Mouse (Mus musculus) hindbrain, embryonic 13.5 days (tissue): ENCODE measurements around the gene Dlgap3. TPM values are rescaled to one million over a fixed set of nuclear protein-coding genes. Genes with fewer than 3 reads are reported as not detected.

Experiments
- ATAC-seq: fragments of 200-750 bp; cut with Nextera tagmentation; 2 replicates; pipeline ENCODE4 v1.8.0; 2017; ENCODE audit warnings: moderate TSS enrichment; ENCODE audit not compliant: low FRiP score
- H3K27ac ChIP-seq: fragments of 300-500 bp; sonication (generic); 2 replicates; pipeline ENCODE4 v1.5.1; 2015; ENCODE audit warnings: inconsistent platforms, mild to moderate bottlenecking, moderate library complexity
- H3K27me3 ChIP-seq: fragments of 300-500 bp; sonication (generic); 2 replicates; pipeline ENCODE4 v1.6.1; 2015; ENCODE audit warnings: mild to moderate bottlenecking, inconsistent platforms
- H3K36me3 ChIP-seq: fragments of 300-500 bp; sonication (generic); 2 replicates; pipeline ENCODE4 v1.6.1; 2015; ENCODE audit warnings: mild to moderate bottlenecking, inconsistent platforms
- H3K4me1 ChIP-seq: fragments of 300-500 bp; sonication (generic); replicated peaks from 2 replicates; pipeline ENCODE4 v1.6.1; 2015; ENCODE audit warnings: inconsistent platforms
- H3K4me2 ChIP-seq: fragments of 300-500 bp; sonication (generic); 2 replicates; pipeline ENCODE4 v1.6.1; 2015; ENCODE audit warnings: inconsistent platforms, mild to moderate bottlenecking, moderate library complexity
- H3K4me3 ChIP-seq: fragments of 300-500 bp; sonication (generic); 2 replicates; pipeline ENCODE4 v1.5.1; 2015; ENCODE audit warnings: mild to moderate bottlenecking, inconsistent platforms
- H3K9ac ChIP-seq: fragments of 300-500 bp; sonication (generic); 2 replicates; pipeline ENCODE4 v1.6.1; 2015; ENCODE audit warnings: mild to moderate bottlenecking, inconsistent platforms
- H3K9me3 ChIP-seq: fragments of 300-500 bp; sonication (generic); 2 replicates; pipeline ENCODE4 v1.6.1; 2016; ENCODE audit warnings: inconsistent platforms
- WGBS: fragments of 180-500 bp; shearing (Covaris S2); methylation state at CpG from one replicate; pipeline ENCODE4 v1.1.7; 2015; 5-methylcytosine and 5-hydroxymethylcytosine counted together
- polyA plus RNA-seq: library from polyadenylated mRNA; unstranded; fragments of >200 nt; fragmentation: Nextera tagmentation; extraction: Ambion mirVana; gene quantifications from 2 replicates; pipeline ENCODE4 v1.2.1, GENCODE M21; 2015

Dlgap3 gene
- polyA plus RNA-seq, 1 experiment from 2014 or later, result 13.4 TPM

DNA sequence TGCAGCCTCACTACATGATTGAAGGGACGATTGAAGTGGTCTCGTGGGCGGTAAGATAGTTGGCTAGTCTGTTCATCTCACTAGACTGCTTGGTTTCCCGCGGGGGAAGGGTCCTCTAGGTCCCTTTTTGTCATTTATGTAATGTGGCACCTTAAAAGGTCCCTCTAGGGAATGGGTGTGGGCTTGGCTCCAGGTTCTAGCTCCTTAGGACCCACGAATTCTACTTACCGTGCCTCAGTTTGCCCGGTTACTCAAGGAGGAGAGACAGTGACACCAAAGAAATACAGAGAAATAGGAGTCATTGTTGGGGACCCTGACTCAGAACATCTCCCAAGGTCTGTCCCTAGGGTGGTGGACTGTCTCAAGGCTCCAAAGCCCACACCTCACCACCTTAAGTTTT lies 1.3 kb upstream of the Dlgap3 start:
- ATAC-seq, result peak; percentile 21
- peaks cover 45% of the 10 kb centered on the region for H3K4me1 ChIP-seq
- H3K27me3 ChIP-seq, result peaks cover 13% of the 10 kb centered on the region; the same call in 1 of the 2 replicates

DNA sequence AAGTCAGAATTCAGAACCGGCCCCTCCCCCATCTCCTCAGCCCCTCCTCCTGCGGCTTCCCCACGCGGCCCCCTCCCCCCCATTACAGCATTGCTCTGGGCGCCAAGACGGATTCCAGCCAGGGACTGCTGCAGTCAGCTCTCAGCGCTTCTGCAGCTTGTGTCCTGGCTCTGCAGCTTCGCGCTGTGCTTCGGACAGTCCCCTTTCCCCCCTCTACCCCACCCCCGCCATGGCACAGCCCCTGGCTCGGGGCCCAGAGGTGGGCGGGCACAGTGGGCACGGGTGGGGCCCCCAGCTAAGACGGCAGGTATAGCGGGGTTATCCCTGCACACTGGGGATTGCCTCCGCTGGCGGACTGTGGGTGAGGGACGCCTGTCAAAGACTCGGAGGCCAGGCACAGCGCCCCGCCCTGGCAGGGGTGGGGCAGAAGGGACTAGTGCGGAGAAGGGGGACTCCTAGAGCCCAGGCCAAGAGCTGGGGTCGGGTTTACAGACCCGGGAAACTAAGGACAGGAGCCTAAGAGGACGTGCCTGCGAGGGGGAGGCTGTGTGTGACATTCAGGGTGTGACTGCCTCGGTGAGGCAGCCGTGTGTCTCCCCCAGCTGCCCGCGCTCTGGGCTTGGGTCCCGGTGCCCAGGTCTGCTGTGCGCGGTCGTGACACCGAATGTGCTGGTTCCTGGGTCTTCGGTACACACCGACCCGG lies 642 bp upstream of the Dlgap3 start:
- Histone ChIP-seq H3K36me3 (no peaks in the 10 kb centered on the region), H3K4me1 (peaks cover 52% of the 10 kb centered on the region), H3K9ac (peak overlapping the region; percentile 96), H3K4me2 (peak overlapping the region; percentile 68), H3K27ac (peak overlapping the region; percentile 89), H3K27me3 (peaks cover 13% of the 10 kb centered on the region; the same call in 1 of the 2 replicates), H3K4me3 (peak overlapping the region; percentile 96), H3K9me3 (no peaks in the 10 kb centered on the region)
- ATAC-seq, result peak; percentile 75
- WGBS, result under 1% methylated on average over 39 of the region's 39 CpGs

More for the DNA sequence above, 1.3 kb upstream of the Dlgap3 start:
- Histone ChIP-seq H3K4me2 (peak overlapping the region; percentile 68), H3K9ac (peak overlapping the region; percentile 96; the same call in 1 of the 2 replicates), H3K9me3 (no peaks in the 10 kb centered on the region), H3K36me3 (no peaks in the 10 kb centered on the region), H3K4me3 (peak overlapping the region; percentile 96), H3K27ac (peak overlapping the region; percentile 18; the same call in 1 of the 2 replicates)
- WGBS, result 13% methylated on average over 8 of the region's 8 CpGs

DNA sequence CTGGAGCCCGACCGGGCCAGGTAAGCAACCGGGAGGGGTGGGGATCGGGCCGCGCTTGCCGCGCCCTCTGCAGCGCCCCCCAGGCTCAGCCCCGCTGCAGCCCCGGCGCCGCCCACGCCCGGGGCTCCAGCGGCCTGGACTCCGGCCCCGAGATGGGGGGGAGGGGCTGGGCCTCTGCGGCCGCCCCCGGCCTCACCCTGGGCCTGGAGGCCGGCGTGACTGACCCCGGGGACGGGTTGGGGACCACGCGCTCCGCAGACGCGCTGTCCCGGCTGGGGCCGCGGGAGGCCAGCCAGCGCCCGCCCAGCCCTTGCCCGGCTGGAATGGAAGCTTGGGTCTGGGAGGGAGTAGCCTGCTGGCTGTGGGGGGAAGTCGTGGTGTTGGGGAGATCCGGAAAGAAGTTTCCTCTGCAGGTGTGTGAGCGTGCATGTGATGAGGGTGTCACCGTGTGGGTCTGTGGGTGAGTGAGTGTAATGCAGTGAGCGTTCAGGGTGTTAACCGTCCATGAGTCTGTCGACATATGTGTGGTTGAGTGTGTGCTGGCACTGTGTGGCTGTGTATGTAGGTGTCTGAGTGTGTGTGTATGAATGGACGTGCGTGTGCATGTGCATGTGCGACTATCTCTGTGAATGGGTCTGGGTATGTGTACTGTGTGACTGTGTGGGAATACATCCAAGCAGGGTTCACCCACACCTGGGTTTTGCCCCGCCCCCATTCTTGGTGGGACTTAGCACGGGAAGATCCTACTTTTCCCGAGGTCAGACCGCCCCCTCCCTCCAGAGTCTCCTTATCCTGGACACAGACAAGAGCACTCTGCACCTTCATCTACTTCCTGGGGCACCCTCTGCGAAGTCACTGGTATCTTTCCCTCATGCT lies 580 bp downstream of the Dlgap3 start:
- peaks cover 13% of the 10 kb centered on the region; the same call in 1 of the 2 replicates for H3K27me3 ChIP-seq

DNA sequence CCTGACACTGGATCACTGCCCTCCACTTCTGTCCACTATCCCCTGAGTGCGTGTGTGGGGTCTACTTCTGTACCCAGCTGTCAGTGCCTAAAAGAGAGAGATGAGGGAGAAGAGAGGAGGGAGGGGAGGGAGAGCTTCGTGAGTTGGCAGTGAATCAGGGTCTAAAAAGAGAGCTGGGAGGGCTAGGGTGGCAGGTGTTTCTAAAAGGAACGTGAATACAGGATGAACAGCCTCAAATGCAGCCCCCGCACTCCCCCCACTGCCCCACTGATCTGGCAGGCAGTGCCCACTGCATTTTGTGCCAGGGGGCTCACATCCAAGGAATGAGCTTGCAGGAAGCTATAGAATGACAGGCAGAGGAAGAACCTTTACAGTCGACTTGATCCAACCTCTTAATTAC lies 1.9 kb downstream of the Dlgap3 start:
- no peak for ATAC-seq
- H3K4me1 ChIP-seq, result peaks cover 68% of the 10 kb centered on the region
- H3K9me3 ChIP-seq, result no peaks in the 10 kb centered on the region
- H3K27me3 ChIP-seq, result peaks cover 13% of the 10 kb centered on the region; the same call in 1 of the 2 replicates
- 21% methylated on average over 5 of the region's 5 CpGs for WGBS
- H3K4me2 ChIP-seq, result peak overlapping the region; percentile 68
- H3K27ac ChIP-seq, result peak overlapping the region; percentile 48; the same call in 1 of the 2 replicates
- H3K9ac ChIP-seq, result no peak overlapping the region
- no peaks in the 10 kb centered on the region for H3K36me3 ChIP-seq
- H3K4me3 ChIP-seq, result 0 out of 2 replicates have a peak overlapping the region, but pooled peaks have one; percentile 96

More for the DNA sequence above, 580 bp downstream of the Dlgap3 start:
- H3K9ac ChIP-seq, result peak overlapping the region; percentile 96
- no peaks in the 10 kb centered on the region for H3K36me3 ChIP-seq
- H3K4me3 ChIP-seq, result peak overlapping the region; percentile 96
- H3K4me1 ChIP-seq, result peaks cover 64% of the 10 kb centered on the region
- 4% methylated on average over 29 of the region's 51 CpGs for WGBS
- ATAC-seq, result peak; percentile 60
- peak overlapping the region; percentile 68 for H3K4me2 ChIP-seq
- H3K9me3 ChIP-seq, result no peaks in the 10 kb centered on the region
- peak overlapping the region; percentile 89 for H3K27ac ChIP-seq

DNA sequence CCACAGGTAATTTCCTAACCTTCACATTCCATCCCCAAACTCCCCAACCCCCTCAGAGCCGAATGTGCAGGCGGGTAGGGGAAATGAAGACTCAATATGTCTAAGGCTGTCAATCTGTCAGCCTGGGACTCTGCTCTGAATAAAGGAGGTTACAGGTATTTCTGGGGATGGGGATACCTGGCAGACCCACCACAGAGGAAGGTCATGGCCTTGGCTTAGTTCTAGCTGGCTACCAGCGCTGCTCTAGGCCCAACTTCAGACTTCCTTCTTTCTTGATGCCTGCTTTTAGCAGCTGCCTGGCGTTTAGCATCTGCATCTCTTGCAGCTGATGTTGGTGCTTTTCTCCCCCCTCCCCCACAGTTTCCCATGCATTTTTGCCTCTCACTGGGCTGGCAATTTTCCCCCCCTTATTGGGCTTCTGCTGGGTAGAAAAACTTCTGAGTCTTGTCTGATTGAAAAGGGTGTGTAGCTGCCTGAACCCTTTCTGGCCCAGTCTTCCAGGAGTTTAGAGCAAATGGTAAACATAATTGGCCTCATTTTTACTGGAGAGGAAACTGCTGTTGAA lies 2.4 kb downstream of the Dlgap3 start:
- Histone ChIP-seq H3K4me3 (no peak overlapping the region), H3K36me3 (no peaks in the 10 kb centered on the region), H3K4me1 (peaks cover 68% of the 10 kb centered on the region), H3K27me3 (peaks cover 13% of the 10 kb centered on the region; the same call in 1 of the 2 replicates), H3K4me2 (peak overlapping the region; percentile 68), H3K27ac (0 out of 2 replicates have a peak overlapping the region, but pooled peaks have one; percentile 48), H3K9me3 (no peaks in the 10 kb centered on the region), H3K9ac (0 out of 2 replicates have a peak overlapping the region, but pooled peaks have one; percentile 5)
- WGBS, result 41% methylated on average over 4 of the region's 4 CpGs
- no peak for ATAC-seq

DNA sequence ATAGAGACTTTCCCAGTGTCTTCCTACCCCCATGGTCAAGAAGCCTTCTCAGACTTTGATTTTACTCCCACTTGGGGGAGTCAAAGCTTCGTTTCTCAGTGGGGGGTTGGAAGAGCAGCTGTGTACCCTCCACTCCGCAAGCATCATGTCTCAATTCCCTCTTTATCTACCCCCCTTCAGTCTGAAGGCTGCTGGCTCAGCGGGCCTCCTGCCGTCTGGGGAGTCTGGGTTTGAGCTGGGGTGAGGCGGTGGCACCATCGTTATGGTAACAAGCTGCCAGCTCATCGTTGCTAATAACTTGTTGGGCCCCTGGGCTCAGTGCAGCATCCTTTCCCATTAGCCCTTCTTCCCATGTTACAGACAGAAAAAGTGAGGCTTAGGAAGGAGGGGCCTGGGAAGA lies 3.1 kb downstream of the Dlgap3 start:
- Histone ChIP-seq H3K9ac (no peak overlapping the region), H3K4me2 (peak overlapping the region; percentile 23; the same call in 1 of the 2 replicates), H3K27ac (no peak overlapping the region), H3K36me3 (no peaks in the 10 kb centered on the region), H3K4me1 (peaks cover 68% of the 10 kb centered on the region), H3K9me3 (no peaks in the 10 kb centered on the region), H3K27me3 (0 out of 2 replicates have a peak, but pooled peaks cover 10% of the 10 kb centered on the region), H3K4me3 (no peak overlapping the region)
- 17% methylated on average over 7 of the region's 7 CpGs for WGBS
- ATAC-seq, result no peak

DNA sequence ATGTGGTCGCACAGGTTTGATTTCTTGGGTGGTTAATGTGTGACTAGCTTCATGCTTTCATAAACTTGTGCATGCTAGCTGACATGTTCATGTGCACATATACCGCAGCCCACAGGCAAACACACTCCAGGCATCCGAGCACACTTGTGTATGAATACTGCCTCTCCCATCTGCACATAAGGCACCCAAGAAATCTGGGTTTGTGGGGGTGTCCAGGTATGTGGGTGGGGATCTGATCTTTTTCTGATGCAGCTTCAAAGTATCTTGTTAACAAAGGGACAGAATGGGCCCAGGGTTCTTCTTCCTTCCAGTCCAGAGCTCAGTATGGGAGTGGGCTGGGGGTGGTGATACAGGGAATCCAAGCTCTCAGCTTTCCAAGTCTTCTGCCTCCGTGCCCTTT lies 3.6 kb downstream of the Dlgap3 start:
- H3K4me2 ChIP-seq, result no peak overlapping the region; the same call in 1 of the 2 replicates
- WGBS, result 64% methylated on average over 4 of the region's 4 CpGs
- H3K36me3 ChIP-seq, result no peaks in the 10 kb centered on the region
- H3K4me1 ChIP-seq, result peaks cover 67% of the 10 kb centered on the region
- peak overlapping the region; percentile 46 for H3K9ac ChIP-seq
- H3K9me3 ChIP-seq, result no peaks in the 10 kb centered on the region
- 0 out of 2 replicates have a peak, but pooled peaks cover 6% of the 10 kb centered on the region for H3K27me3 ChIP-seq
- no peak for ATAC-seq
- H3K4me3 ChIP-seq, result no peak overlapping the region
- H3K27ac ChIP-seq, result no peak overlapping the region

DNA sequence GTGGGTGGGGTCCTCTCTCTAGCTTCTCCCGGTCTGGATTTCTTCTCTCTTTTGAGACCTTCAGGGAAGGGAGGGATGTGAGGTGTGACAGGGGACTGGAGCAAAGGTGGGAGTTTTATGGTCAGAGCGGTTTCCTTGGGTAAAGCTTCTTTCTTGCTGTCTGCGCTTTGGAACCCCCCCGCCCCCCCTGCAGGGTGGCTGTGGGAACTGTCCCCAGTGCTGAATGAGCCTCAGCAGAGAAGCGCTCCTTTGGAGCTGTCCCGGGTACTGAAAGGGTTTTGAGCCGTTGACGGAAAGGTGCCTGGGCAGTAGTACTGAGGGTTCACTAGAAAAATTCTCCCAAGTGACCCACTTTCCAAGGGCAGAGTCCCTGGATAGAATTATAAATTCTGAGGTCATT lies 4.5 kb downstream of the Dlgap3 start:
- Histone ChIP-seq H3K27ac (no peak overlapping the region), H3K4me2 (no peak overlapping the region), H3K4me3 (no peak overlapping the region), H3K9ac (no peak overlapping the region), H3K36me3 (no peaks in the 10 kb centered on the region), H3K9me3 (no peaks in the 10 kb centered on the region), H3K4me1 (peaks cover 61% of the 10 kb centered on the region), H3K27me3 (0 out of 2 replicates have a peak, but pooled peaks cover 6% of the 10 kb centered on the region)
- no peak for ATAC-seq
- 4% methylated on average over 8 of the region's 8 CpGs for WGBS

DNA sequence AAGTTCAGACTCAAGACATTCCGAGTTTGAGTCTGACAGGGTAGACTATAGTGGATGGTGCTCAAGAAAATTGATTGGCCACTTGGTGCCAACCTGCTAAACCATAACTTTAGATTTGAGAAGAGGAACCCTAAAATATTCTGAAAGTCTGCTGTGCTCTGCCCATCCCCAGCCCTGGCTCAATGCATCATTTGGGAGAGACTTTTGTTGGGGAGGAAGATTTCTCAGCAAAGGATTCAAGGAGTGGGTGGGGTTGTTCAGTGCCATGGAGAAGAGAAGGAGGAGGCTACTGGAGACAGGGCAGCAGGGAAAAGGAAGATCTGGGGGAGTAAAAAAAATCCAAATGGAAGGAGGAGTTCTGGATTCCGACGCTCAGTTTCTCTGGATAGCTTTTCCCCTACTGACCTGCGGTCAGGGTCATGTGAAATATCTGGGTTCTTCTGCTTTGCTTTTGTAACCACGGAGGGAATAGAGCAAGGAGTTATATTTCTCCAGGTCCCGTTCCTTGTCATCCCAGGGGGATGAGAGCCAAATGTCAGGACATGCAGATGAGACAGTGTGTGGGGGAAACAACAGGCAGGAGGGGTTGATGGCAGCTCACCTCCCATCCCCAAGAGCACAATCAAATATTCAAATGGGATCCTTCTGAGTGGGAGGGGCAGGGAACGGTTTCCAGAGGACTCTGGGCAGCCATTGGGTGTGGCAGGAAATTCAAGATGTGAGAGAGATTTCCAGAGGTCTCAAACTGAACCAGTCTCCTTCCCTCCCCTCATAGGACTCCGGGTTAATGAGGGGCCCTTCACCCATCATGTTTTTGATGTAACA lies 5.3 kb downstream of the Dlgap3 start:
- Histone ChIP-seq H3K4me3 (no peak overlapping the region), H3K27me3 (0 out of 2 replicates have a peak, but pooled peaks cover 6% of the 10 kb centered on the region), H3K9me3 (no peaks in the 10 kb centered on the region), H3K4me2 (no peak overlapping the region), H3K4me1 (peaks cover 65% of the 10 kb centered on the region), H3K27ac (no peak overlapping the region), H3K36me3 (no peaks in the 10 kb centered on the region), H3K9ac (no peak overlapping the region)
- 66% methylated on average over 8 of the region's 8 CpGs for WGBS
- ATAC-seq, result no peak

DNA sequence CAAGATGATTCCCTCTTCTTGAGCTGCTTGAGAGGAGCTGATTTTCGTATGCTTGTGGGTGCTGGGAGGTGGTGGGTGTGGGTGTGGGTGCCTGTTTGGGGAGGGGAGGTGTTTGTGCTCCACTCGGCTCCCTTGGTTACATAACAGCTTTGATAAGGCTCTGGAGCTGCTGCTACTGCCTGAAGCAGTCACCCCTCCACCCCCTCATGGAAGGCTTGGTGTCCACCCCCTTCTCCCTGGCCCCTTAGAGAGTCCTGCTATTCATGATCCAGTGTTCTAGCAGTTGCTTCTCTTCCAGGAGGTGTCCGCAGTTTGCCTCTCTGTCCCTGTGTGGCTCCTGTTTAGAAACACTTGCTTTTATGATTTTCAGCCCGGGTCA lies 5.9 kb downstream of the Dlgap3 start:
- Histone ChIP-seq H3K4me1 (peaks cover 65% of the 10 kb centered on the region), H3K36me3 (no peaks in the 10 kb centered on the region), H3K9ac (no peak overlapping the region), H3K27me3 (0 out of 2 replicates have a peak, but pooled peaks cover 6% of the 10 kb centered on the region), H3K4me2 (no peak overlapping the region), H3K9me3 (no peaks in the 10 kb centered on the region), H3K27ac (no peak overlapping the region), H3K4me3 (no peak overlapping the region)
- ATAC-seq, result no peak
- WGBS, result 62% methylated on average over 4 of the region's 4 CpGs

DNA sequence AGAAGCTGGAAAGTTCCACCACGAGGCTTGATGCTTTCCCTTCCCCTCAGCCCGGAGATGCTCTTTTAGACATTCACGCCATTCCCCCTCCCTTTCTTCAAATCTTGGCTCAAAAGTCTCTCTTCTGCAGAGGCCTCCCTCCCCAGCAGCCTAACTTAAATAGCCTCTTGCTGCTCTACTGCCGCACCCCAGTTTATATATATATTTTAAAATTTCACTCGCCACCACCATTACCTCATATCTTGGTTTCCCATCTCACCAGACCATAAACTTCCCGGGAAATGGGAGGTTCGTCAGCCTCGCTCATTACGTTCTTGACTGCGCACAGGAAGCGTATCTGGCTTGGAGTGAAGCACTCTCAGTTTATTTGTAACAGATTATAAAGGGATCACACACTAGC lies 9.0 kb downstream of the Dlgap3 start:
- no peaks in the 10 kb centered on the region for H3K9me3 ChIP-seq
- peaks cover 45% of the 10 kb centered on the region for H3K4me1 ChIP-seq
- H3K4me2 ChIP-seq, result no peak overlapping the region
- no peak overlapping the region for H3K9ac ChIP-seq
- no peak overlapping the region for H3K4me3 ChIP-seq
- no peak for ATAC-seq
- 84% methylated on average over 11 of the region's 11 CpGs for WGBS
- H3K27me3 ChIP-seq, result 0 out of 2 replicates have a peak, but pooled peaks cover 3% of the 10 kb centered on the region
- no peaks in the 10 kb centered on the region for H3K36me3 ChIP-seq
- no peak overlapping the region for H3K27ac ChIP-seq
